Mouse (Mus musculus) limb, embryonic 10.5 days (tissue): ENCODE data around the gene Hoxd3. TPM values are rescaled to one million over a fixed set of nuclear protein-coding genes. Genes with fewer than 3 reads are reported as not detected.

Experiments used
- DNase-seq: peaks from one replicate; pipeline ENCODE4 v3.0.0-alpha.2; 2017; ENCODE audit warnings: low spot score
- H3K27ac ChIP-seq: fragments of 300-500 bp; sonication (generic); 2 replicates; pipeline ENCODE4 v1.5.1; 2016; ENCODE audit warnings: mild to moderate bottlenecking
- H3K27me3 ChIP-seq: fragments of 300-500 bp; sonication (generic); 2 replicates; pipeline ENCODE4 v1.6.1; 2016; ENCODE audit warnings: low read depth, mild to moderate bottlenecking; ENCODE audit not compliant: poor library complexity, severe bottlenecking
- H3K36me3 ChIP-seq: fragments of 300-500 bp; sonication (generic); 2 replicates; pipeline ENCODE4 v1.6.1; 2016; ENCODE audit warnings: mild to moderate bottlenecking, moderate library complexity
- H3K4me1 ChIP-seq: fragments of 300-500 bp; sonication (generic); 2 replicates; pipeline ENCODE4 v1.6.1; 2016
- H3K4me3 ChIP-seq: fragments of 300-500 bp; sonication (generic); 2 replicates; pipeline ENCODE4 v1.5.1; 2016; ENCODE audit warnings: mild to moderate bottlenecking, moderate library complexity
- H3K9me3 ChIP-seq: fragments of 300-500 bp; sonication (generic); replicated peaks from 2 replicates; pipeline ENCODE4 v1.6.1; 2016; ENCODE audit warnings: mild to moderate bottlenecking
- WGBS: fragments of 180-500 bp; shearing (Covaris S2); methylation state at CpG from one replicate; pipeline ENCODE4 v1.1.7; 2016; 5-methylcytosine and 5-hydroxymethylcytosine counted together
- polyA plus RNA-seq: library from polyadenylated mRNA; unstranded; fragments of >200 nt; fragmentation: Nextera tagmentation; extraction: Ambion mirVana; gene quantifications from 2 replicates; pipeline ENCODE4 v1.2.1, GENCODE M21; 2016

Hoxd3 gene
- polyA plus RNA-seq, 1 experiment from 2014 or later = 1.4 TPM

- peak overlapping the region; percentile 99 for H3K27ac ChIP-seq
- no peaks in the 10 kb centered on the region for H3K9me3 ChIP-seq
- H3K36me3 ChIP-seq = peaks cover 3% of the 10 kb centered on the region; the same call in 1 of the 2 replicates
- H3K27me3 ChIP-seq = peaks cover 48% of the 10 kb centered on the region
- peak overlapping the region; percentile 80 for H3K4me3 ChIP-seq
- H3K4me1 ChIP-seq = peaks cover 78% of the 10 kb centered on the region
- peak; percentile 83 for DNase-seq
- WGBS = 3% methylated on average over 79 of the region's 85 CpGs
These were observed 6.1 kb upstream of the Hoxd3 start for GRCm38 (mm10) chr2:74705467-74706089.

GRCm38 (mm10) chr2:74706393-74706960, 5.2 kb upstream of the Hoxd3 start:
- WGBS = under 1% methylated on average over 13 of the region's 13 CpGs
- H3K36me3 ChIP-seq = peaks cover 3% of the 10 kb centered on the region; the same call in 1 of the 2 replicates
- H3K9me3 ChIP-seq = no peaks in the 10 kb centered on the region
- peak overlapping the region; percentile 80 for H3K4me3 ChIP-seq
- H3K27me3 ChIP-seq = peaks cover 45% of the 10 kb centered on the region
- DNase-seq = peak; percentile 47
- H3K4me1 ChIP-seq = peaks cover 76% of the 10 kb centered on the region
- peak overlapping the region; percentile 99 for H3K27ac ChIP-seq

GRCm38 (mm10) chr2:74707599-74707998, 4.1 kb upstream of the Hoxd3 start:
- Histone ChIP-seq H3K27ac (peak overlapping the region; percentile 99), H3K27me3 (peaks cover 45% of the 10 kb centered on the region), H3K4me3 (peak overlapping the region; percentile 80), H3K9me3 (no peaks in the 10 kb centered on the region), H3K36me3 (peaks cover 3% of the 10 kb centered on the region; the same call in 1 of the 2 replicates), H3K4me1 (peaks cover 75% of the 10 kb centered on the region)
- peak; percentile 35 for DNase-seq
- WGBS = 4% methylated on average over 7 of the region's 7 CpGs

DNA sequence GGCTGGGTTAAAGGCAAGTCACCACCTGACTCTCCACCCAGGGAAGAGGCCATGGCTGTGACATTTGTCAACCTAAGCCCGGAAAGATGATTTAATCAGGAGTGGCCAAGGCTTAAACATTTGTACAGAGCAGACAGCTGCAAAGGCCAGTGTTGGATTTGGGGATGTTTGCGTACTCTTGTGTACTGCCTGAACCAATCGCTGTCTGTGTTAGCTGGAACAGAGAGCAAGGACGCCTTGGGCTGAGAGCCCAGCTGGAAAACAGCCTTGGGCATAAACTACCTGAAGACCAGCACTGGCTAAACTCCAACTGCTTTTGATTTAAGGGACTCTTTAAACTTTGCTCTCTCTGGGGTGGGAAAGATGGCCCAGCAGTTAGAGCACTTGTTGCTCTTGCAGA, 3.1 kb upstream of the Hoxd3 start:
- DNase-seq = peak; percentile 45
- 11% methylated on average over 4 of the region's 4 CpGs for WGBS
- Histone ChIP-seq H3K9me3 (no peaks in the 10 kb centered on the region), H3K4me3 (peak overlapping the region; percentile 80), H3K27me3 (peaks cover 41% of the 10 kb centered on the region), H3K36me3 (peaks cover 3% of the 10 kb centered on the region; the same call in 1 of the 2 replicates), H3K4me1 (peaks cover 71% of the 10 kb centered on the region), H3K27ac (peak overlapping the region; percentile 99)

GRCm38 (mm10) chr2:74709465-74710419, 2.0 kb upstream of the Hoxd3 start:
- Histone ChIP-seq H3K27me3 (peaks cover 38% of the 10 kb centered on the region), H3K36me3 (peaks cover 3% of the 10 kb centered on the region; the same call in 1 of the 2 replicates), H3K9me3 (no peaks in the 10 kb centered on the region), H3K27ac (peak overlapping the region; percentile 97), H3K4me3 (peak overlapping the region; percentile 80; the same call in 1 of the 2 replicates), H3K4me1 (peaks cover 69% of the 10 kb centered on the region)
- DNase-seq = peak; percentile 44
- WGBS = 7% methylated on average over 5 of the region's 5 CpGs

DNA sequence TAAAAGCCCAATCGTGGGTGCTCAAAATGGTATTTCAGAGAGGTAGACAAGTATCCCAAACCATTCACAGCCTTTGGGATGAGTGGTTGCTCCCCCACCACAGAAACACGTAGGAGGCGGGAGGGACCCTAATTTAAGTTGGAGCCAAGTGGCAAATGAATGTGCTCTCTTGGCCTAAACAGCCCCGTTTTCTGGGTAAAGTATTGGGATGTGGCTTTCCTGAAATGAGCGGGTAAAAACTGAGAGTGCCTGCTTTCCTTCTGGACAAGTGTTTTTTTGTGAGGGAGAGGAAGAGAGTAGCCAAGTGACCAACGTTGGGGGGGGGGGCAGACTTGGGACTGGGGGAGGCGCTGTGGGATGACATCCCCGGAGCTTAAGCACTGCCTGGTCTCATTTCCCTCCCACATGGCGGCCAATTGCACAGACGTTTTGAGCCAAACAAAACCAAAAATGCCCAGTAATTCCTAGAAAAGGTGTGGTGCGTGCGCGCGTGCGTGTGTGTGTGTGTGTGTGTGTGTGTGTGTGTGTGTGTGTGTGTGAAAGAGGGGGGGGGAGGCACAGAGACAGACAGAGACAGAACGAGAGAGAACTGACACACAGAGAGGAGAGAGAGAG, 691 bp upstream of the Hoxd3 start:
- peak; percentile 66 for DNase-seq
- peak overlapping the region; percentile 89 for H3K4me3 ChIP-seq
- H3K27ac ChIP-seq = peak overlapping the region; percentile 97
- peaks cover 38% of the 10 kb centered on the region for H3K27me3 ChIP-seq
- H3K9me3 ChIP-seq = no peaks in the 10 kb centered on the region
- WGBS = under 1% methylated on average over 16 of the region's 16 CpGs
- H3K4me1 ChIP-seq = peaks cover 81% of the 10 kb centered on the region
- peaks cover 3% of the 10 kb centered on the region; the same call in 1 of the 2 replicates for H3K36me3 ChIP-seq

DNA sequence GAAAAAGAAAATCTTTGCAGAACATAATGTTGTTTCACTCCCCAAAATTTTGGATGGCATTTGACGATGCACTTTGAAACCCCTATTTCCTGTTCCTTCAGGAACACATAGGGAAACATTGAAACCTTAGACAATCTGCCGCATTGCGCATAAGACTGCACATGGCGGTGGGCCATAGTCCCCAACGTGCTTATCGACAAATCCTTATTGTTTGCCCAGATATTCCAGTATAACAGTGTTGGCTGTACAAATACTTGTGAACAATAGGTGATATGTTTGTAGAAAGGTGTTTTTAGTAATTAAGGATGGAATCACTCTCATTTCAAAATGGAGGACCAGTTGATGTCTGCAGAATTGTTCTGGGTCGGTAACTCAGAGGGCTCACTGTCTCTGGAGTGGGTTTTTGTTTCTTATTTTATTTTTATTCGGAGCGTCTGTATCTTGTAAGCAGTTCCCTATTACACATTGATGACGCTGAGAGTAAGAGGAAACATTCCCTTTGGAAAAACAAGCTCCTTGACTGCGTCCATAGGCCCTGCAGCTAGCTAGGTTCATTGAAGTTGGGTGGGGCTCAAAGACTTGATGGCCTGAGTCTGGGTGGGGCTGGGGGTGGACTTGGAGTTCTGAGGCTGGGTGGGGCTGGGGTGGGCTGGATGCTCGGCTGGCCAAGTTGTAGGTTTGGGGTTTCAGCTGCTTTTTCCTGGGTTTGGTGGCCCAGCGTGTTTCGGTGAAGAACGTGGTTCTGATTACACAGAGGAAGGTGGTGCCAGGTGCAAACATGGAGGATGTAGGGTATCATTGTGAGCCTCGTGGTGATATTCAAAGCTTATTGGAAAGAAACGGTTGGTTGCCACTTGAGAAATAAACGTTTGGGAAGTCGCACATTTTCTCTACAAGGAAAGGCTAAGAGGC, 1.8 kb downstream of the Hoxd3 start:
- peak; percentile 63 for DNase-seq
- Histone ChIP-seq H3K36me3 (0 out of 2 replicates have a peak, but pooled peaks cover 5% of the 10 kb centered on the region), H3K4me3 (peak overlapping the region; percentile 89), H3K4me1 (peaks cover 79% of the 10 kb centered on the region), H3K9me3 (no peaks in the 10 kb centered on the region), H3K27me3 (peaks cover 40% of the 10 kb centered on the region), H3K27ac (peak overlapping the region; percentile 97)
- 3% methylated on average over 19 of the region's 19 CpGs for WGBS

DNA sequence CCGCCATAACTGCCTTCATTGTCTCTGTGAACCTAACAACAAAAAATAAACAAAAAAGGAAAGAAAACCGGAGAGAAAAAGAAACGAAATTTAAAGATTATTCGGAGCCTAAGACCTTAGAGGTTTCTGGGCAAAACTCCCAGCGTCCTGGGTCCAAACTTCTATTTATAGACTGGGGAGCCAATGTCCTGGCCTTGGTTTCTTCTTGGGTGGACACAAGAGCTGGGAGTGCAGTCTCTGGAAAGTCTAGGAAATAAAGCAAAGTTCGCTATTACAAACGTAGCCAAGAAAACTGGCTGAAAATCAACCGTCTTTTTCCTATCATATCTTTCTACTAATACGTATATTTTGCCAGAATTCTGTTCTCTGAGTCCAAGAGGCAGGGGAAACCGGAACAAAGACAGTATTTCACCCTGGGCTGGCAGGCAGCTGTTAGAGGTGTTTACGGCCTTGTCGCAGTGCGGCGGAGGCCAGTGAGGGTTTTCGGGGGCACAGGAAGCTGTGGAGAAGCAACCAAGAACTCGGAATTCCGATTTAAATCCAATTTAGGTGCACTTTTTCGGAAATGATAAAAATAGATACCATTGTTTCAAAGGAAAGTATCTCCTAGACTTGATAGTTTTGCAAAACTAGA, 2.5 kb downstream of the Hoxd3 start:
- H3K27ac ChIP-seq = peak overlapping the region; percentile 97
- WGBS = 2% methylated on average over 18 of the region's 18 CpGs
- 0 out of 2 replicates have a peak, but pooled peaks cover 5% of the 10 kb centered on the region for H3K36me3 ChIP-seq
- H3K4me3 ChIP-seq = peak overlapping the region; percentile 89
- H3K4me1 ChIP-seq = peaks cover 78% of the 10 kb centered on the region
- H3K27me3 ChIP-seq = peaks cover 34% of the 10 kb centered on the region
- no peaks in the 10 kb centered on the region for H3K9me3 ChIP-seq
- DNase-seq = peak; percentile 77

DNA sequence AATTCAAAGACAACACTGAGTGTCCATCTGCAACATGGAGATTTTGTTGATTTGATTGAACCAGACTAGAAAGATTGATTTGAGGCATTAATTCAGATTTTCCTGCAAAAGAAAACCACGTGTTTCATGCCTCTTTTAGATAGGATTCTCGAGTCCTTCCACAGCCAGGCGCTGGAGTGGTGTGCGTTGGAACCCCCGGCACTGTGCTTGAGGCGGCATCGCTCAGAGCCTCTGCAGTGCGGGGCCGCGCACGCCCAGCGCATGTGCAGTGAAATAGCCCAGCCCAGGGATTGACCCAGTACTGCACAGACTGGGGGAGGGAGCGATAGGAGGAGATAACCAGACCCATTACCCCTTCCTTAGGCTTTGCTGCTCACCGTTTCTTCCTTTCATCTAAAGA, 3.2 kb downstream of the Hoxd3 start:
- DNase-seq = peak; percentile 72

GRCm38 (mm10) chr2:74715504-74716241, 3.9 kb downstream of the Hoxd3 start:
- 2% methylated on average over 26 of the region's 26 CpGs for WGBS

More for the DNA sequence above, 3.2 kb downstream of the Hoxd3 start:
- Histone ChIP-seq H3K9me3 (no peaks in the 10 kb centered on the region), H3K27ac (peak overlapping the region; percentile 97), H3K36me3 (0 out of 2 replicates have a peak, but pooled peaks cover 5% of the 10 kb centered on the region), H3K27me3 (peaks cover 36% of the 10 kb centered on the region), H3K4me3 (peak overlapping the region; percentile 89), H3K4me1 (peaks cover 78% of the 10 kb centered on the region)
- under 1% methylated on average over 14 of the region's 14 CpGs for WGBS

More at GRCm38 (mm10) chr2:74715504-74716241, 3.9 kb downstream of the Hoxd3 start:
- Histone ChIP-seq H3K36me3 (0 out of 2 replicates have a peak, but pooled peaks cover 5% of the 10 kb centered on the region), H3K4me3 (peak overlapping the region; percentile 89), H3K9me3 (no peaks in the 10 kb centered on the region), H3K27me3 (peaks cover 30% of the 10 kb centered on the region; the same call in 1 of the 2 replicates), H3K4me1 (peaks cover 78% of the 10 kb centered on the region), H3K27ac (peak overlapping the region; percentile 97)
- DNase-seq = peak; percentile 96
